In genomic region chr7:19217944-19218343, GRCm38 (mm10) we compare ENCODE assay signal across 13 mouse cellular contexts. TPM values are rescaled to one million over a fixed set of nuclear protein-coding genes. Genes with fewer than 3 reads are reported as not detected.
A peak's percentile ranks its signal among the peaks of the same experiment; 100 is the strongest.
DNase-seq lines count a peak whose midpoint lies in the region; ATAC-seq lines count a peak whose summit lies in the region.
"Had no signal": no experiment of that assay in that cellular context is flagged by ENCODE, and none has a peak within 500 bp of the region (broad histone marks: within the 10 kb centered on the region; RNA-seq: fewer than 3 reads in every experiment).

No protein-coding gene starts in this region.

- peaks cover 12% of the 10 kb centered on the region for H3K4me1 ChIP-seq in heart, embryonic 16.5 days (ENCODE audit: control insufficient read depth, insufficient read depth, low read length)
- 0 out of 2 replicates have a peak, but pooled peaks cover 4% of the 10 kb centered on the region for H3K4me1 ChIP-seq in lung, embryonic 15.5 days
- H3K4me1 ChIP-seq in limb, embryonic 10.5 days, result peaks cover 59% of the 10 kb centered on the region
- H3K4me1 ChIP-seq: midbrain, embryonic 12.5 days had no signal

- H3K9me3 ChIP-seq in heart, embryonic 16.5 days (replicated peaks; ENCODE audit: control insufficient read depth, low read length), result no peaks in the 10 kb centered on the region
- H3K9me3 ChIP-seq in lung, embryonic 15.5 days, result no peaks in the 10 kb centered on the region
- no peaks in the 10 kb centered on the region for H3K9me3 ChIP-seq in limb, embryonic 10.5 days (replicated peaks)
- H3K9me3 ChIP-seq: midbrain, embryonic 12.5 days had no signal

- H3K27ac ChIP-seq in heart, embryonic 16.5 days (ENCODE audit: low read length), result no peak overlapping the region
- no peak overlapping the region for H3K27ac ChIP-seq in lung, embryonic 15.5 days
- H3K27ac ChIP-seq in limb, embryonic 10.5 days, result peak overlapping the region; percentile 80
- H3K27ac ChIP-seq: midbrain, embryonic 12.5 days had no signal

- 0 out of 2 replicates have a peak, but pooled peaks have one; percentile 34 for ATAC-seq in heart, embryonic 16.5 days (replicated peaks; ENCODE audit: extremely low read depth, insufficient read depth, low FRiP score)
- ATAC-seq in lung, embryonic 15.5 days (ENCODE audit: borderline replicate concordance, extremely low read depth, low FRiP score, low TSS enrichment), result 0 out of 2 replicates have a peak, but pooled peaks have one; percentile 52
- peak; percentile 35; the same call in 1 of the 2 replicates for ATAC-seq in megakaryocyte progenitor cell, adult 5-6 weeks (replicated peaks; ENCODE audit: poor library complexity)
- no peak for ATAC-seq in inflammation-experienced regulatory T-cells, adult 6 months

- no peak overlapping the region for H3K4me2 ChIP-seq in heart, embryonic 16.5 days (ENCODE audit: low read depth, low read length)
- no peak overlapping the region for H3K4me2 ChIP-seq in lung, embryonic 15.5 days
- H3K4me2 ChIP-seq: midbrain, embryonic 12.5 days had no signal

- no peaks in the 10 kb centered on the region for H3K27me3 ChIP-seq in heart, embryonic 16.5 days (ENCODE audit: control insufficient read depth, insufficient read depth, low read length)
- H3K27me3 ChIP-seq in lung, embryonic 15.5 days, result no peaks in the 10 kb centered on the region; the same call in 1 of the 2 replicates
- H3K27me3 ChIP-seq in limb, embryonic 10.5 days (ENCODE audit: low read depth, poor library complexity, severe bottlenecking), result no peaks in the 10 kb centered on the region
- H3K27me3 ChIP-seq: CH12.LX had no signal

- H3K4me3 ChIP-seq in heart, embryonic 16.5 days (ENCODE audit: low read length), result no peak overlapping the region
- H3K4me3 ChIP-seq in lung, embryonic 15.5 days, result no peak overlapping the region
- peak overlapping the region; percentile 23 for H3K4me3 ChIP-seq in limb, embryonic 10.5 days
- H3K4me3 ChIP-seq: midbrain, embryonic 12.5 days had no signal

- no peaks in the 10 kb centered on the region for H3K36me3 ChIP-seq in heart, embryonic 16.5 days (ENCODE audit: control insufficient read depth, insufficient read depth)
- no peaks in the 10 kb centered on the region for H3K36me3 ChIP-seq in lung, embryonic 15.5 days
- peaks cover 19% of the 10 kb centered on the region for H3K36me3 ChIP-seq in limb, embryonic 10.5 days

- DNase-seq in heart, adult 9 months (ENCODE audit: low spot score in 2 of 2), result no peak
- DNase-seq in lung, postnatal 25 days (ENCODE audit: low spot score), result no peak
- DNase-seq in limb, embryonic 10.5 days (ENCODE audit: low spot score), result peak; percentile 50
- no peak for DNase-seq in c-Kit-positive CD71-positive TER-119-positive erythroid progenitor cells, embryonic 14.5 days (ENCODE audit: low spot score)
- DNase-seq: cerebellum, adult 9-11 months; right cerebral cortex, postnatal 4 days had no signal

- 7% methylated on average over 2 of the region's 3 CpGs for WGBS in heart, embryonic 16.5 days
- WGBS in lung, embryonic 15.5 days, result 0% methylated on average over 2 of the region's 3 CpGs
- WGBS in limb, embryonic 10.5 days, result 3% methylated on average over 2 of the region's 3 CpGs

- no peak overlapping the region for H3K9ac ChIP-seq in heart, embryonic 16.5 days (ENCODE audit: low read length)
- no peak overlapping the region for H3K9ac ChIP-seq in lung, embryonic 15.5 days
- H3K9ac ChIP-seq: midbrain, embryonic 12.5 days had no signal

RNA-seq across cellular contexts. Expression of gene Gpr4, which starts 5.6 kb away (rescaled TPM):
- polyA plus RNA-seq in heart, embryonic 16.5 days (2015; fragmentation: Nextera tagmentation; extraction: Ambion mirVana), result 2.4 and 2.7 TPM in 2 replicates
- 2.2 TPM in 2 replicates for polyA plus RNA-seq in lung, embryonic 15.5 days (2015; fragmentation: Nextera tagmentation; extraction: Ambion mirVana)
- 6.5 and 8.5 TPM in 2 replicates for polyA plus RNA-seq in limb, embryonic 10.5 days (2016; fragmentation: Nextera tagmentation; extraction: Ambion mirVana)
- 0.12 TPM in 1 of 2 replicates, not detected in the other for total RNA-seq in megakaryocyte progenitor cell, adult 5-6 weeks (2015)
- total RNA-seq in megakaryocyte progenitor cell, adult 5-6 weeks (2017), result not detected in 2 replicates
- polyA plus RNA-seq in inflammation-experienced regulatory T-cells, adult 6 months (2017; shearing (Covaris generic)), result under 1 TPM in 1 of 3 experiments, not detected in 2; 0.13 TPM
- total RNA-seq: neutrophil, adult 5-6 weeks had no signal

RNA-seq across cellular contexts. Expression of gene Opa3, which starts 10.2 kb away (rescaled TPM):
- polyA plus RNA-seq in heart, embryonic 16.5 days (2015; fragmentation: Nextera tagmentation; extraction: Ambion mirVana), result 40.4 and 41.8 TPM in 2 replicates
- polyA plus RNA-seq in lung, embryonic 15.5 days (2015; fragmentation: Nextera tagmentation; extraction: Ambion mirVana), result 33.2 and 34.6 TPM in 2 replicates
- 45.7 and 48.7 TPM in 2 replicates for polyA plus RNA-seq in limb, embryonic 10.5 days (2016; fragmentation: Nextera tagmentation; extraction: Ambion mirVana)
- 12.4 and 16.1 TPM in 2 replicates for total RNA-seq in megakaryocyte progenitor cell, adult 5-6 weeks (2015)
- 19.9 and 25.0 TPM in 2 replicates for total RNA-seq in megakaryocyte progenitor cell, adult 5-6 weeks (2017)
- polyA plus RNA-seq in inflammation-experienced regulatory T-cells, adult 6 months (2017; shearing (Covaris generic)), result 10 to 100 TPM; 14.3 to 20.8 (median 16.6) TPM

RNA-seq across cellular contexts. Expression of gene Eml2, which starts 41.7 kb away (rescaled TPM):
- 23.5 and 26.2 TPM in 2 replicates for polyA plus RNA-seq in heart, embryonic 16.5 days (2015; fragmentation: Nextera tagmentation; extraction: Ambion mirVana)
- polyA plus RNA-seq in lung, embryonic 15.5 days (2015; fragmentation: Nextera tagmentation; extraction: Ambion mirVana), result 10.7 and 12.2 TPM in 2 replicates
- polyA plus RNA-seq in limb, embryonic 10.5 days (2016; fragmentation: Nextera tagmentation; extraction: Ambion mirVana), result 3.2 and 6.4 TPM in 2 replicates
- total RNA-seq in megakaryocyte progenitor cell, adult 5-6 weeks (2015), result 4.3 and 5.5 TPM in 2 replicates
- 8.0 and 15.1 TPM in 2 replicates for total RNA-seq in megakaryocyte progenitor cell, adult 5-6 weeks (2017)
- polyA plus RNA-seq in inflammation-experienced regulatory T-cells, adult 6 months (2017; shearing (Covaris generic)), result 10 to 100 TPM; 10.2 to 16.5 (median 16.5) TPM

RNA-seq across cellular contexts. Expression of gene Gipr, which starts 52.0 kb away (rescaled TPM):
- 104 and 107 TPM in 2 replicates for polyA plus RNA-seq in heart, embryonic 16.5 days (2015; fragmentation: Nextera tagmentation; extraction: Ambion mirVana)
- 3.2 and 5.1 TPM in 2 replicates for polyA plus RNA-seq in lung, embryonic 15.5 days (2015; fragmentation: Nextera tagmentation; extraction: Ambion mirVana)
- polyA plus RNA-seq in limb, embryonic 10.5 days (2016; fragmentation: Nextera tagmentation; extraction: Ambion mirVana), result 0.06 and 0.09 TPM in 2 replicates
- total RNA-seq in megakaryocyte progenitor cell, adult 5-6 weeks (2015), result not detected in 2 replicates
- not detected in 2 replicates for total RNA-seq in megakaryocyte progenitor cell, adult 5-6 weeks (2017)
- not detected for polyA plus RNA-seq in inflammation-experienced regulatory T-cells, adult 6 months (2017; shearing (Covaris generic))
- total RNA-seq: neutrophil, adult 5-6 weeks had no signal

RNA-seq across cellular contexts. Expression of gene Vasp, which starts 53.7 kb away (rescaled TPM):
- polyA plus RNA-seq in heart, embryonic 16.5 days (2015; fragmentation: Nextera tagmentation; extraction: Ambion mirVana), result 84.0 and 86.1 TPM in 2 replicates
- 115 TPM in 2 replicates for polyA plus RNA-seq in lung, embryonic 15.5 days (2015; fragmentation: Nextera tagmentation; extraction: Ambion mirVana)
- polyA plus RNA-seq in limb, embryonic 10.5 days (2016; fragmentation: Nextera tagmentation; extraction: Ambion mirVana), result 68.1 and 75.7 TPM in 2 replicates
- total RNA-seq in megakaryocyte progenitor cell, adult 5-6 weeks (2015), result 46.7 and 49.6 TPM in 2 replicates
- total RNA-seq in megakaryocyte progenitor cell, adult 5-6 weeks (2017), result 71.0 and 73.0 TPM in 2 replicates
- 100 to 1,000 TPM in 1 of 3 experiments, 10 to 100 TPM in 2; 74.0 to 103 (median 94.6) TPM for polyA plus RNA-seq in inflammation-experienced regulatory T-cells, adult 6 months (2017; shearing (Covaris generic))
